In genomic region chr11:115946221-115946828, GRCm38 (mm10) we compare ENCODE assay signal across 15 mouse cellular contexts. TPM values are rescaled to one million over a fixed set of nuclear protein-coding genes. Genes with fewer than 3 reads are reported as not detected.
DNase-seq lines count a peak whose midpoint lies in the region; ATAC-seq lines count a peak whose summit lies in the region.
"Had no signal": no experiment of that assay in that cellular context is flagged by ENCODE, and none has a peak within 500 bp of the region (broad histone marks: within the 10 kb centered on the region; RNA-seq: fewer than 3 reads in every experiment).

No protein-coding gene starts in this region.

- peak overlapping the region; percentile 42 for H3K27ac ChIP-seq in heart, embryonic 13.5 days (replicated peaks)
- no peak overlapping the region for H3K27ac ChIP-seq in heart, embryonic 10.5 days
- H3K27ac ChIP-seq in lung, embryonic 15.5 days = 0 out of 2 replicates have a peak overlapping the region, but pooled peaks have one; percentile 10
- peak overlapping the region; percentile 74 for H3K27ac ChIP-seq in embryonic facial prominence, embryonic 15.5 days (replicated peaks)
- H3K27ac ChIP-seq in stomach, embryonic 15.5 days = peak overlapping the region; percentile 69
- H3K27ac ChIP-seq: forebrain, embryonic 15.5 days; liver, embryonic 14.5 days had no signal

- peaks cover 87% of the 10 kb centered on the region for H3K36me3 ChIP-seq in heart, embryonic 13.5 days
- H3K36me3 ChIP-seq in heart, embryonic 10.5 days = peaks cover 97% of the 10 kb centered on the region
- H3K36me3 ChIP-seq in lung, embryonic 15.5 days = peaks cover 51% of the 10 kb centered on the region
- peaks cover 69% of the 10 kb centered on the region for H3K36me3 ChIP-seq in embryonic facial prominence, embryonic 15.5 days
- peaks cover 32% of the 10 kb centered on the region for H3K36me3 ChIP-seq in stomach, embryonic 15.5 days

- H3K4me1 ChIP-seq in heart, embryonic 13.5 days = no peaks in the 10 kb centered on the region
- no peaks in the 10 kb centered on the region for H3K4me1 ChIP-seq in heart, embryonic 10.5 days
- H3K4me1 ChIP-seq in lung, embryonic 15.5 days = no peaks in the 10 kb centered on the region
- peaks cover 21% of the 10 kb centered on the region; the same call in 1 of the 2 replicates for H3K4me1 ChIP-seq in embryonic facial prominence, embryonic 15.5 days
- H3K4me1 ChIP-seq in stomach, embryonic 15.5 days = no peaks in the 10 kb centered on the region
- H3K4me1 ChIP-seq: forebrain, embryonic 15.5 days had no signal

- no peaks in the 10 kb centered on the region for H3K27me3 ChIP-seq in heart, embryonic 13.5 days (replicated peaks)
- no peaks in the 10 kb centered on the region for H3K27me3 ChIP-seq in heart, embryonic 10.5 days (ENCODE audit: insufficient read depth, poor library complexity, severe bottlenecking)
- no peaks in the 10 kb centered on the region for H3K27me3 ChIP-seq in lung, embryonic 15.5 days
- no peaks in the 10 kb centered on the region for H3K27me3 ChIP-seq in embryonic facial prominence, embryonic 15.5 days
- H3K27me3 ChIP-seq in stomach, embryonic 15.5 days (replicated peaks) = no peaks in the 10 kb centered on the region
- H3K27me3 ChIP-seq: forebrain, embryonic 15.5 days had no signal

- DNase-seq in heart, embryonic 10.5 days (ENCODE audit: low spot score) = no peak
- DNase-seq in lung, adult 18-20 months = no peak
- DNase-seq in cerebellum, adult 9-11 months = no peak
- no peak for DNase-seq in frontal cortex, postnatal 10 days (ENCODE audit: low spot score in 2 of 2)
- DNase-seq: adrenal gland, postnatal 25 days; cerebellum, adult 11-12 months; gastrocnemius, postnatal 36 days; right cerebral cortex, postnatal 25 days had no signal

- H3K4me2 ChIP-seq in heart, embryonic 13.5 days = no peak overlapping the region
- no peak overlapping the region for H3K4me2 ChIP-seq in lung, embryonic 15.5 days
- H3K4me2 ChIP-seq in embryonic facial prominence, embryonic 15.5 days (replicated peaks) = no peak overlapping the region
- no peak overlapping the region for H3K4me2 ChIP-seq in stomach, embryonic 15.5 days
- H3K4me2 ChIP-seq: forebrain, embryonic 15.5 days; midbrain, embryonic 11.5 days had no signal

- no peaks in the 10 kb centered on the region for H3K9me3 ChIP-seq in heart, embryonic 13.5 days
- no peaks in the 10 kb centered on the region for H3K9me3 ChIP-seq in heart, embryonic 10.5 days
- H3K9me3 ChIP-seq in lung, embryonic 15.5 days = no peaks in the 10 kb centered on the region
- no peaks in the 10 kb centered on the region for H3K9me3 ChIP-seq in embryonic facial prominence, embryonic 15.5 days (replicated peaks)
- no peaks in the 10 kb centered on the region for H3K9me3 ChIP-seq in stomach, embryonic 15.5 days
- H3K9me3 ChIP-seq: forebrain, embryonic 15.5 days had no signal

- no peak overlapping the region for H3K4me3 ChIP-seq in heart, embryonic 13.5 days
- no peak overlapping the region for H3K4me3 ChIP-seq in heart, embryonic 10.5 days
- no peak overlapping the region for H3K4me3 ChIP-seq in lung, embryonic 15.5 days
- no peak overlapping the region for H3K4me3 ChIP-seq in embryonic facial prominence, embryonic 15.5 days (replicated peaks)
- no peak overlapping the region for H3K4me3 ChIP-seq in stomach, embryonic 15.5 days (replicated peaks)
- H3K4me3 ChIP-seq: forebrain, embryonic 15.5 days had no signal

- H3K9ac ChIP-seq in heart, embryonic 13.5 days = no peak overlapping the region
- no peak overlapping the region for H3K9ac ChIP-seq in lung, embryonic 15.5 days
- no peak overlapping the region for H3K9ac ChIP-seq in embryonic facial prominence, embryonic 15.5 days
- no peak overlapping the region for H3K9ac ChIP-seq in stomach, embryonic 15.5 days
- H3K9ac ChIP-seq: forebrain, embryonic 15.5 days; liver, embryonic 14.5 days had no signal

- no peak for ATAC-seq in heart, embryonic 13.5 days (ENCODE audit: extremely low read depth, insufficient number of reproducible peaks, low FRiP score, low TSS enrichment)
- no peak for ATAC-seq in lung, embryonic 15.5 days (ENCODE audit: borderline replicate concordance, extremely low read depth, low FRiP score, low TSS enrichment)
- ATAC-seq in embryonic facial prominence, embryonic 15.5 days (ENCODE audit: insufficient number of reproducible peaks, low FRiP score, low TSS enrichment, low read depth) = no peak
- peak; percentile 32; the same call in 1 of the 2 replicates for ATAC-seq in stomach, embryonic 15.5 days (ENCODE audit: insufficient read depth, low FRiP score, low read depth)
- ATAC-seq: forebrain, embryonic 15.5 days had no signal

- WGBS in heart, embryonic 13.5 days = 80% methylated on average over 9 of the region's 9 CpGs
- WGBS in heart, embryonic 10.5 days = 88% methylated on average over 9 of the region's 9 CpGs
- WGBS in lung, embryonic 15.5 days = 84% methylated on average over 9 of the region's 9 CpGs
- WGBS in embryonic facial prominence, embryonic 15.5 days = 80% methylated on average over 9 of the region's 9 CpGs
- WGBS in stomach, embryonic 15.5 days = 80% methylated on average over 9 of the region's 9 CpGs

RNA-seq across cellular contexts. Expression of gene Recql5, which starts 13.0 kb away (rescaled TPM):
- 11.6 and 12.7 TPM in 2 replicates for polyA plus RNA-seq in heart, embryonic 13.5 days (2015; fragmentation: Nextera tagmentation; extraction: Ambion mirVana)
- polyA plus RNA-seq in heart, embryonic 10.5 days (2016; fragmentation: Nextera tagmentation; extraction: Ambion mirVana) = 20.4 and 22.3 TPM in 2 replicates
- 20.5 and 22.3 TPM in 2 replicates for polyA plus RNA-seq in lung, embryonic 15.5 days (2015; fragmentation: Nextera tagmentation; extraction: Ambion mirVana)
- 21.4 and 23.9 TPM in 2 replicates for polyA plus RNA-seq in embryonic facial prominence, embryonic 15.5 days (2015; fragmentation: Nextera tagmentation; extraction: Ambion mirVana)
- polyA plus RNA-seq in stomach, embryonic 15.5 days (2015; fragmentation: Nextera tagmentation; extraction: Ambion mirVana) = 16.3 and 21.9 TPM in 2 replicates

RNA-seq across cellular contexts. Expression of gene Sap30bp, which starts 13.2 kb away (rescaled TPM):
- polyA plus RNA-seq in heart, embryonic 13.5 days (2015; fragmentation: Nextera tagmentation; extraction: Ambion mirVana) = 23.3 and 24.8 TPM in 2 replicates
- polyA plus RNA-seq in heart, embryonic 10.5 days (2016; fragmentation: Nextera tagmentation; extraction: Ambion mirVana) = 29.4 and 35.8 TPM in 2 replicates
- 29.8 and 35.5 TPM in 2 replicates for polyA plus RNA-seq in lung, embryonic 15.5 days (2015; fragmentation: Nextera tagmentation; extraction: Ambion mirVana)
- 32.9 and 38.1 TPM in 2 replicates for polyA plus RNA-seq in embryonic facial prominence, embryonic 15.5 days (2015; fragmentation: Nextera tagmentation; extraction: Ambion mirVana)
- 34.6 and 36.4 TPM in 2 replicates for polyA plus RNA-seq in stomach, embryonic 15.5 days (2015; fragmentation: Nextera tagmentation; extraction: Ambion mirVana)

RNA-seq across cellular contexts. Expression of gene Itgb4, which starts 28.2 kb away (rescaled TPM):
- polyA plus RNA-seq in heart, embryonic 13.5 days (2015; fragmentation: Nextera tagmentation; extraction: Ambion mirVana) = 0.99 and 1.1 TPM in 2 replicates
- polyA plus RNA-seq in heart, embryonic 10.5 days (2016; fragmentation: Nextera tagmentation; extraction: Ambion mirVana) = 0.67 and 1.1 TPM in 2 replicates
- polyA plus RNA-seq in lung, embryonic 15.5 days (2015; fragmentation: Nextera tagmentation; extraction: Ambion mirVana) = 2.6 and 3.4 TPM in 2 replicates
- 21.1 and 21.5 TPM in 2 replicates for polyA plus RNA-seq in embryonic facial prominence, embryonic 15.5 days (2015; fragmentation: Nextera tagmentation; extraction: Ambion mirVana)
- 13.4 and 13.5 TPM in 2 replicates for polyA plus RNA-seq in stomach, embryonic 15.5 days (2015; fragmentation: Nextera tagmentation; extraction: Ambion mirVana)

RNA-seq across cellular contexts. Expression of gene Smim6, which starts 34.5 kb away (rescaled TPM):
- polyA plus RNA-seq in heart, embryonic 13.5 days (2015; fragmentation: Nextera tagmentation; extraction: Ambion mirVana) = 1.4 TPM in 2 replicates
- polyA plus RNA-seq in heart, embryonic 10.5 days (2016; fragmentation: Nextera tagmentation; extraction: Ambion mirVana) = 1.6 and 1.7 TPM in 2 replicates
- 24.4 and 25.5 TPM in 2 replicates for polyA plus RNA-seq in lung, embryonic 15.5 days (2015; fragmentation: Nextera tagmentation; extraction: Ambion mirVana)
- 1.6 and 2.6 TPM in 2 replicates for polyA plus RNA-seq in embryonic facial prominence, embryonic 15.5 days (2015; fragmentation: Nextera tagmentation; extraction: Ambion mirVana)
- polyA plus RNA-seq in stomach, embryonic 15.5 days (2015; fragmentation: Nextera tagmentation; extraction: Ambion mirVana) = 40.9 and 43.0 TPM in 2 replicates

RNA-seq across cellular contexts. Expression of gene Smim5, which starts 46.6 kb away (rescaled TPM):
- polyA plus RNA-seq in heart, embryonic 13.5 days (2015; fragmentation: Nextera tagmentation; extraction: Ambion mirVana) = 20.0 and 24.2 TPM in 2 replicates
- 13.7 and 17.9 TPM in 2 replicates for polyA plus RNA-seq in heart, embryonic 10.5 days (2016; fragmentation: Nextera tagmentation; extraction: Ambion mirVana)
- 3.6 and 4.8 TPM in 2 replicates for polyA plus RNA-seq in lung, embryonic 15.5 days (2015; fragmentation: Nextera tagmentation; extraction: Ambion mirVana)
- 19.6 and 23.0 TPM in 2 replicates for polyA plus RNA-seq in embryonic facial prominence, embryonic 15.5 days (2015; fragmentation: Nextera tagmentation; extraction: Ambion mirVana)
- 3.5 and 5.5 TPM in 2 replicates for polyA plus RNA-seq in stomach, embryonic 15.5 days (2015; fragmentation: Nextera tagmentation; extraction: Ambion mirVana)
